Mouse (Mus musculus): ENCODE measurements at regions not wholly inside any gene's neighbourhood (a gene's known extent, or its start where the extent isn't known, plus 50 kb on each side); places are given as distances from the start of the nearest gene placed in this dataset.

DNA sequence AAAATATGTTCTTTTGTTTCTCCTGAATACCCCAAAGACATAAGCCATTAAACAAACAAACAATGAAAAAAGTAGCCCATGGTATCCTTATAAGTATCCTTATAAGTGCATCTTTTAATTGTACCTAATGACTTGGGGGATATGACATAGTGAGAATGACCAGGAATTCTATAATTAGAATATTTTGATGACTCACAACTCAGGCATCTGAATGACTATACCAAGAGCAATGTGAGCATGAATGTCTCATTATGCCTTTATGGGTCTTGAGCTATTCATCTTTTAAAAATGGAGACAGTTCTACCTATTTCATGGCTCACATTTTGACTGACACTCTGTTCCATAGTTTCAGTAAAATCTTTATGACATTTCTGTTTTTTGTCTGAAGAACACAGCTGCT lies 423.3 kb downstream of the Kcna4 start:
- DNase-seq (ENCODE audit: low read depth), result peak; percentile 6

DNA sequence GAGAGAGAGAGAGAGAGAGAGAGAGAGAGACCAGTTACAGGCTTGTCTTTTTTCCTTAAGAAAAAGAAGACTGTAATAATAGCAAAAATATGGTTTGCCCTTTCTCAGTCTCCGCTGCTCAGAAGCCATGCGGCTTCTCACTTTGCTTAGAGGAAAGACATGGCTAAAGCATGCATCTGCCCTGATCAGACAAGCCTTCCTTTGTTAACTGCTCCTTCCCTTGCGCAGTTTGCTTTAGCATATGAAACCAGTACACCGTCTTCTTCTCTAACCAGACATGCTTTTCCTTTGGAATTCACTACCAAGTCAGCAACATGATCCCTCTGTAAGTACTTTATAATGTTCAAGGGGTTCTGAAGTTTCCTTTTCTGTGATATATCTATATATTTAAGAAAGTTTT lies 439.0 kb downstream of the Kcna4 start:
- no peak for DNase-seq (ENCODE audit: low read depth)

DNA sequence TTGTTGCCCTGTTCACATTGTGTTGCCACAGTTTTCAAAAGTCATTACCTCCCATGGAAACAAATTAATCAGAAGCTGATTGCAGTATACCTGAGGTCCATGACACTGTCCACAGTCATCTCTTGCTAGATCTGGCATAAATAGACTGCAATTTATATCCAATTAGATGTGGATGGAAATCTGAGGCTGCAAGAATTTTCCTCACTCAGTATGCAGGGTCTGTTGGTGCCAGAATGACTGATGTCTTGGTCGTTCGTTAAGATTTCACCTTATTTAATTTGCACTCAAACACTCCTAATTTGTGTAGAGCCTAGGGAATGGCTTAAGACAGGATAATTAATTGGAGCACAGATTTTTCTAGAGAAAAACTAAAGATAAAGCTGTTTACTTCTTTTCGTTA lies 443.9 kb downstream of the Kcna4 start:
- DNase-seq (ENCODE audit: low read depth), result no peak

DNA sequence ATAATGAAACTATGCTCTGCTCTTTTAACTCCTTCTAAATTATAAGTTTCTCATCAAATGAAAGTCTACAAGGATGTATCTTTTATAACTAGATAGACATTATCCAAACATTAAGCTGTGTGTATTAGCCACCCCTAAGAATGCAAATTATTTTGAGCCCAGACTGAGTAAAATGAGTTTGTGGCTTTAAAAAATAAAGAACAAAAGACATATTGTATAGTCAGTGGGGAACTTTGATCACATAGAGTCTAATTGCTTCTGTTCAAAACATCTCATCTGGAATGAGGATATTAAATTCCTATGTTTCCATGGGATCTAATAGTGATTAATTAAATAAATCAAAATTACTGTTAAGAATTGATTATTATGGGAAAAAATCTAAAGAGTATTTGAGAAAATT lies 444.3 kb downstream of the Kcna4 start:
- no peak for DNase-seq (ENCODE audit: low read depth)
